Mouse (Mus musculus): ENCODE data around the gene Them7.

DNA sequence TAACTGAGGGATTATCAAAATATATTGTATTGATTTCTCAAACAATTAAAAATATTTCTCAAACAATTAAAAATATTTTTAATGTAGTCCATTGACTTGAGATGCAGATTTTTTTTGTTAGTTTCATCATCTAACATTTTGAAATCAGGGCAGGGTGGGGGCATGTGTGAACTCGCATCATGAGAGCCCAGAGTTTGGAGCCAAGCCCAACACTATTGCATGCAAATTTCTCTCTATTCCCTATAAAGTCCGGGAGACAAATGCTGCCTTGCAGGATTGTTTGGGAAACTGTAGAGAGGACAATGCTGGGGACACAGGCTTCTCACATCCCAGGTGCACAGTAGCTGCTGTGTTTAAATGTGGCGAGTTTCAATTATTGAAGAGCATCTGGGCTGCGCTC lies 151.6 kb downstream of the Them7 start:
- no peak for TF ChIP-seq MEF2A (IDR thresholded peaks at IDR 0.05; ENCODE audit: extremely low read depth, insufficient replicate concordance, low read depth, low read length, poor library complexity, severe bottlenecking)
- TF ChIP-seq CTCF (IDR thresholded peaks at IDR 0.05 in 2 of 3, conservative IDR thresholded peaks at IDR 0.05 in 1 of 3; ENCODE audit: control insufficient read depth in 1 of 3, insufficient read depth in 1 of 3, low read depth in 2 of 3, low read length in 3 of 3, poor library complexity in 1 of 3, severe bottlenecking in 1 of 3): no peak
- TF ChIP-seq SMC3 (IDR thresholded peaks at IDR 0.05; ENCODE audit: low read depth, low read length): no peak
- TF ChIP-seq E2F4 (IDR thresholded peaks at IDR 0.05; ENCODE audit: borderline replicate concordance, low read depth, low read length): no peak
- TF ChIP-seq EP300 (IDR thresholded peaks at IDR 0.05; ENCODE audit: low read depth in 1 of 2, low read length in 2 of 2): no peak
- TF ChIP-seq RCOR1 (IDR thresholded peaks at IDR 0.05; ENCODE audit: low read depth, low read length): no peak
- TF ChIP-seq NELFE (IDR thresholded peaks at IDR 0.05; ENCODE audit: low read depth, low read length): no peak
- no peak for TF ChIP-seq POLR2A (IDR thresholded peaks at IDR 0.05; ENCODE audit: control insufficient read depth in 1 of 2, insufficient read depth in 1 of 2, low read depth in 1 of 2, low read length in 2 of 2, poor library complexity in 1 of 2)
